Mouse (Mus musculus) liver, postnatal 0 days (tissue): Measurements from ENCODE around the gene Gm44965.

Experiments
- CTCF ChIP-seq: sonication (generic); IDR thresholded peaks from 2 replicates; pipeline ENCODE4 v1.5.1; 2016; ENCODE audit warnings: antibody characterized with exemption, low read depth
- EP300 ChIP-seq: IDR thresholded peaks from 2 replicates; pipeline ENCODE4 v1.6.1; 2016; ENCODE audit warnings: antibody characterized with exemption, low read depth, mild to moderate bottlenecking

- TF ChIP-seq CTCF (no peak), EP300 (no peak)
Observed at GRCm38 (mm10) chr6:48545251-48545650, 48.5 kb upstream of the Gm44965 start.
